Mouse (Mus musculus) lung, postnatal 0 days (tissue): ENCODE measurements around the gene Acin1.

Source experiments
- CTCF ChIP-seq: IDR thresholded peaks from 2 replicates; pipeline ENCODE4 v1.5.1; 2016; ENCODE audit warnings: antibody characterized with exemption, mild to moderate bottlenecking
- EP300 ChIP-seq: IDR thresholded peaks from 2 replicates; pipeline ENCODE4 v1.6.1; 2016; ENCODE audit warnings: antibody characterized with exemption, mild to moderate bottlenecking, control low read depth

- TF ChIP-seq CTCF (no peak), EP300 (no peak)
Observed at GRCm38 (mm10) chr14:54709054-54709453, 22.3 kb upstream of the Acin1 start.
